Mouse (Mus musculus) liver, embryonic 11.5 days (tissue): ENCODE data around the gene Cd79b. TPM values are rescaled to one million over a fixed set of nuclear protein-coding genes. Genes with fewer than 3 reads are reported as not detected.
A peak's percentile ranks its signal among the peaks of the same experiment; 100 is the strongest.

Experiments used
- ATAC-seq: fragments of 200-750 bp; cut with Nextera tagmentation; replicated peaks from 2 replicates; pipeline ENCODE4 v1.8.0; 2017; ENCODE audit warnings: moderate number of reproducible peaks, mild to moderate bottlenecking, moderate TSS enrichment, moderate library complexity; ENCODE audit not compliant: low FRiP score
- DNase-seq: peaks from one replicate; pipeline ENCODE4 v3.0.0-alpha.2; 2017; ENCODE audit warnings: low spot score
- H3K27ac ChIP-seq: fragments of 300-500 bp; sonication (generic); 2 replicates; pipeline ENCODE4 v1.5.1; 2014; ENCODE audit warnings: mild to moderate bottlenecking, low read depth, low read length, control low read depth
- H3K27me3 ChIP-seq: fragments of 300-500 bp; sonication (generic); replicated peaks from 2 replicates; pipeline ENCODE4 v1.6.1; 2014; ENCODE audit warnings: low read length, mixed read lengths; ENCODE audit not compliant: control insufficient read depth, insufficient read depth
- H3K36me3 ChIP-seq: fragments of 300-500 bp; sonication (generic); 2 replicates; pipeline ENCODE4 v1.6.1; 2014; ENCODE audit warnings: mild to moderate bottlenecking, low read length, moderate library complexity, mixed read lengths; ENCODE audit not compliant: control insufficient read depth, insufficient read depth
- H3K4me1 ChIP-seq: fragments of 300-500 bp; sonication (generic); replicated peaks from 2 replicates; pipeline ENCODE4 v1.6.1; 2014; ENCODE audit warnings: low read length, mixed read lengths; ENCODE audit not compliant: control insufficient read depth, insufficient read depth
- H3K4me2 ChIP-seq: fragments of 300-500 bp; sonication (generic); 2 replicates; pipeline ENCODE4 v1.6.1; 2014; ENCODE audit warnings: mild to moderate bottlenecking, control low read depth, moderate library complexity
- H3K4me3 ChIP-seq: fragments of 300-500 bp; sonication (generic); 2 replicates; pipeline ENCODE4 v1.5.1; 2014; ENCODE audit warnings: low read depth, low read length, control low read depth
- H3K9ac ChIP-seq: fragments of 300-500 bp; sonication (generic); 2 replicates; pipeline ENCODE4 v1.6.1; 2014; ENCODE audit warnings: low read depth, low read length, control low read depth
- H3K9me3 ChIP-seq: fragments of 300-500 bp; sonication (generic); 2 replicates; pipeline ENCODE4 v1.6.1; 2016; ENCODE audit warnings: low read length, inconsistent platforms, mixed read lengths; ENCODE audit not compliant: control insufficient read depth
- WGBS: fragments of 180-500 bp; shearing (Covaris S2); extraction: QIAGEN DNeasy Blood & Tissue Kit; methylation state at CpG from one replicate; pipeline ENCODE4 v1.1.7; 2014; 5-methylcytosine and 5-hydroxymethylcytosine counted together
- polyA plus RNA-seq: library from polyadenylated mRNA; unstranded; fragments of >200 nt; fragmentation: Nextera tagmentation; extraction: Ambion mirVana; gene quantifications from 2 replicates; pipeline ENCODE4 v1.2.1, GENCODE M21; 2014

The Cd79b gene
- polyA plus RNA-seq = 5.9 and 6.3 TPM in 2 replicates

DNA sequence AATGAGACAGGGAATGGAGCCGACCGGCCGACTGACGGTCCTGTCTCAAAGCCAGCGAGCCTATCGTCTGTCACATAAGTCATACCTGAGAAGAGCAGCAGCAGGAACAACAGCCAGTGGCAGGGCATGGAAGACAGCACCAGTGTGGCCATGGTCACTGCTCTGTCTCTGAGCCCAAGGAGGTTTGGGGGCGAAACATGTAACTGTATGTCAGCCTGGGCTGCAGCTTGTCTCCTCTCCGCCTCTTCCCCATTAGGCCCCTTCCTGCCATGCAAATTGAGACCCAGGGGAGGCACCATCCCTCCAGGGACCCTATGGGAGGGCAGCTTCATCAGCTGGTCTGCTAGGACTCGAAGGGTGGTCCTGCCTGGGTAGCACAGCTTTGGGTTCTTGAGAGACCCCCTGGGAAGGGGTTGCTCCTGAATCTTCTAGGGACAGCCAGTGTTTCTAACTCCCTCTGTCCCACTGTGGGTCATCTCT, at the start of gene Cd79b:
Cd79b (minus strand) TSS at position 430 of the 480 bp plus-strand sequence.
- H3K36me3 ChIP-seq = no peaks in the 10 kb centered on the region
- H3K27ac ChIP-seq = no peak within 1 kb of the TSS
- DNase-seq = no peak
- peak within 1 kb of the TSS; percentile 32 for H3K4me2 ChIP-seq
- no peaks in the 10 kb centered on the region for H3K9me3 ChIP-seq
- 52% methylated on average over 9 of the region's 9 CpGs for WGBS
- no peaks in the 10 kb centered on the region for H3K27me3 ChIP-seq
- no peak within 1 kb of the TSS for H3K9ac ChIP-seq
- 0 out of 2 replicates have a peak, but pooled peaks cover 5% of the 10 kb centered on the region for H3K4me1 ChIP-seq
- no peak for ATAC-seq
- peak within 1 kb of the TSS; percentile 5; the same call in 1 of the 2 replicates for H3K4me3 ChIP-seq

DNA sequence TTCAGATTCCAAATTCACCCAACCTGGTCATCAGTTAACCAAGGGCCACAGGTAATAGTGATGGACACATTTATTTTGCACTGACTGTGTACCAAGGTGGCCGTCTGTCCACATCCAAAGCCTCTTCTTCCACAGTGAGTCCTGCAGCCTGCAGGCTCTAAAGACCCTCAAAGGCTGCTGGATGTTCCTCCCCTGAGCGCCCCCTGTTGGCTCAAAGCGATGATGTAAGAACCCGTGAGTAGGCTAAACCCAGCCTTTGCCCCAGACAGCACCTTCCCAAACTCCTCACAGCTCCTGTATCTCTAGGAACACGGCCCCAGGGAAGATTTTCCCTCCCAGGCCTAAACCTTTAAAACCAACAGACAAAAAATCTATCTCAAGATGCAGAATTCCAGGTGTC, 44.8 kb upstream of the Cd79b start:
- Histone ChIP-seq H3K4me1 (no peaks in the 10 kb centered on the region), H3K9ac (no peak overlapping the region), H3K27me3 (no peaks in the 10 kb centered on the region), H3K36me3 (no peaks in the 10 kb centered on the region), H3K4me3 (no peak overlapping the region), H3K9me3 (no peaks in the 10 kb centered on the region), H3K4me2 (no peak overlapping the region), H3K27ac (no peak overlapping the region)
- DNase-seq (no peak), ATAC-seq (no peak)
- 19% methylated on average over 5 of the region's 5 CpGs for WGBS

DNA sequence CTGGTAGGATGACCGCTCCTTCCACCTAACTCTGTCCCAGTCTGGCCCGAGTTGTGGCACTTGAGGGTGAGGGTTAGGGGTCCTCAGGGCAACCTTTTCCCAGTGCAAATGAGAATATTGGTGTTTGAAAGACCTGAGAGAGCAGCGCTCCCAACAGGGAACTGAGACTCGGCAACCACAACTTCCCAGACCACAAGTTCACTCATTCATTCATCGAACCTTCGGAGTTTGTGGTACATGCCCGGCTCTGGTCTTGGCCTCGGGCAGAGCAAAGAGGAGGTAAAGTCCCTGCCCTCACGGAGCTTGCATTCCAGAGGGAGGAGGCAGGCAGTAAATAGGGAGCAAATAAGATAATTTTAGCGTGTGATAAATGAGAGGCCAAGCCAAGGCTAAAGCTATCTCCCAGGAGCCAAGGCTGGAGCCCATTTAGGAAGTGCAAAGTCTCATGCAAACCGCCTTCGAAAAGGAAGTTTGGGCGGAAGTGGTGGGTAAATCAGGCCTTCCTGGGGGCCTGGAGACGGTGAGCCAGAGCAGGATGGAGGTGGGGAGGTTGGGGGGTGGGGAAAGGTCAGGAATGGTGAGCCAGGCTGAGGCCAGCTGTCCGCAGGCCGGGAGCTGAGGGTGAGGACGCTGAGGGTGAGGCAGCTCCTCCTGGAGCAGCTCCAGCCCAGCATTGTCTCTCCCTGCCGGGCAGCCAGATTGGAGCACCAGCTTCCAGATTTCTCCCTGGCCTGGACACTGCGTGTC, 41.0 kb upstream of the Cd79b start:
- H3K9ac ChIP-seq = no peak overlapping the region
- no peaks in the 10 kb centered on the region for H3K27me3 ChIP-seq
- ATAC-seq = no peak
- no peak overlapping the region for H3K4me3 ChIP-seq
- 32% methylated on average over 19 of the region's 19 CpGs for WGBS
- H3K36me3 ChIP-seq = no peaks in the 10 kb centered on the region
- H3K27ac ChIP-seq = no peak overlapping the region
- DNase-seq = no peak
- no peak overlapping the region for H3K4me2 ChIP-seq
- no peaks in the 10 kb centered on the region for H3K4me1 ChIP-seq
- H3K9me3 ChIP-seq = no peaks in the 10 kb centered on the region

DNA sequence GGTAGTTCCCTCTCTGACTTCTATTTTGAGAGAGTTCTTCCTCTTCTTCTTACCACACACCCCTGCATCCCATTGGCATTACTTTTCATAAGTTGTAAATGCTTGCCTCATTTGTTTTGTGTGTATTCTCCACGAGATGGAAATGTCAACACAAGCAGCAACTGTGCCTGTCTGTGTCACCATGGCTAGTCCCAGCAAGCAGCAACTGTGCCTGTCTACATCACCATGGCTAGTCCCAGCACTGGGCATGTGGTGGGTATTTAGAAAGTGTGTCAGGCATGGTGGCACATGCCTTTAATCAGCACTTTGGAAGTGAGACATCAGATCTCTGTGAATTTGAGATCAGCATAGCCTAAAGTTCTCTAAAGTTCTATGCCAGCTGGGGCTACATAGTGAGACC, 39.6 kb upstream of the Cd79b start:
- no peak overlapping the region for H3K9ac ChIP-seq
- H3K27ac ChIP-seq = no peak overlapping the region
- no peaks in the 10 kb centered on the region for H3K27me3 ChIP-seq
- no peaks in the 10 kb centered on the region for H3K9me3 ChIP-seq
- 53% methylated on average over 1 of the region's 1 CpGs for WGBS
- no peaks in the 10 kb centered on the region for H3K36me3 ChIP-seq
- H3K4me2 ChIP-seq = no peak overlapping the region
- H3K4me1 ChIP-seq = no peaks in the 10 kb centered on the region
- no peak for DNase-seq
- ATAC-seq = no peak
- H3K4me3 ChIP-seq = no peak overlapping the region

DNA sequence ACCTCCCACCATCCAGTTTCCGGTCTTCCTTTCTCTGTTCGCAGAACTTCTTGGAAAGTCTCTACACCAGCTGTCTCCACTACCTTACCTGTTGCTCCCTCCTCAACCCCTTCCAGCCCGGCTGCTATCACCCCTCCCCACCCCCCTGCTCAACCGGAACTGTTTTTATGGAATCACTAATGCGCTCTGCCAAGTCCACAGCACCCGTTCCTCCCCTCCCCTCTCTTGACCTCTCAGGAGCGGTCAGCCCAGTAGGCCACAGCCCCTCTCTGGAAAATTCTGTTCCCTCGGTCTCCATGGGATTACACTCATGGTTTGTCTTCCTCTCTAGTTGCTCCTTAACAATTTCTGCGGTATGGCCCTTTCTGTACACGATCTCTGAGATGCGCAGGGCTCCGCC, 38.6 kb upstream of the Cd79b start, which contains the start of gene Scn4a:
Scn4a (minus strand) TSS at position 101 of the 400 bp plus-strand sequence.
- no peak within 1 kb of the TSS for H3K9ac ChIP-seq
- no peak within 1 kb of the TSS for H3K4me3 ChIP-seq
- H3K4me2 ChIP-seq = no peak within 1 kb of the TSS
- WGBS = 85% methylated on average over 12 of the region's 12 CpGs
- H3K4me1 ChIP-seq = no peaks in the 10 kb centered on the region
- no peaks in the 10 kb centered on the region for H3K36me3 ChIP-seq
- H3K27ac ChIP-seq = no peak within 1 kb of the TSS
- H3K9me3 ChIP-seq = no peaks in the 10 kb centered on the region
- H3K27me3 ChIP-seq = no peaks in the 10 kb centered on the region
- ATAC-seq (no peak), DNase-seq (no peak)

DNA sequence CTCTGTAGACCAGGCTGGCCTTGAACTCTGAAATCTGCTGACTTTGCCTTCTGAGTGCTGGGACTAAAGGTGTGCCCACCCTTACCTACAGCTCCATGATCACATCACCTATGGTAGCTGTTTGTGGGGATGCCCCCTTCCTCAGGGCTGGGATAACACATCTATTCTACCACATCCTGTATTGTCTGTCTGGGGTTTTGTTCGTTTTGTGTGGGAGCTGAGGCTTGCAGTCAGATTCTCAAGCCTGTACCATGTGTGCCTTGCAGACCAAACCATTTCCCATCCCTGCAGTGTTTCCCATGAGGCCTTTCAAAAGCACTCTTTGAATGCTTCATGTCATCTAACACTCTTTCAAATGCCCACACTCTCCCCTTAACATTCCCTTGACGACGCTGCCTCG, 37.4 kb upstream of the Cd79b start:
- no peak for ATAC-seq

DNA sequence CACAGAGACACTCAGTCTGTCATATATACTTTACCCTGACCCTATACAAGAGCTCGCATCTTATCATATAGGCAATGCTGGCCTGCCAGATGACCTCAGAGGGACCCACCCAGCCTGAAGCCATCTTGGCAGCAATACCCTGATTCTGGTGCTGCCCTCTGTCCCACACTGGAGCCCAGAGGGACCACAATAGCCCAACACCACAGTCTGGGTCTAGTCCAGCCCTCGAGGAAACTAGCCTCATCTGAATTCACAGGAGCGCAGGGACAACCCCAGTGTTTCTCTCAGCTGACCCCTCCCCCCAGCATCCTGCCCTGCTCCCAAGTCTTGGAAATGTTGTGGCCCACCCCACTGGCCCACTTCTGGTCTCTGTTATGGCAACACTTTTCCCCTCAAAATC, 36.7 kb upstream of the Cd79b start:
- WGBS = 49% methylated on average over 3 of the region's 3 CpGs
- no peak for ATAC-seq

More for the DNA sequence above, 37.4 kb upstream of the Cd79b start:
- 79% methylated on average over 4 of the region's 4 CpGs for WGBS
- no peak overlapping the region for H3K9ac ChIP-seq
- no peaks in the 10 kb centered on the region for H3K4me1 ChIP-seq
- no peaks in the 10 kb centered on the region for H3K9me3 ChIP-seq
- no peaks in the 10 kb centered on the region for H3K36me3 ChIP-seq
- H3K4me3 ChIP-seq = no peak overlapping the region
- no peak overlapping the region for H3K27ac ChIP-seq
- H3K4me2 ChIP-seq = no peak overlapping the region
- no peak for DNase-seq
- H3K27me3 ChIP-seq = no peaks in the 10 kb centered on the region

DNA sequence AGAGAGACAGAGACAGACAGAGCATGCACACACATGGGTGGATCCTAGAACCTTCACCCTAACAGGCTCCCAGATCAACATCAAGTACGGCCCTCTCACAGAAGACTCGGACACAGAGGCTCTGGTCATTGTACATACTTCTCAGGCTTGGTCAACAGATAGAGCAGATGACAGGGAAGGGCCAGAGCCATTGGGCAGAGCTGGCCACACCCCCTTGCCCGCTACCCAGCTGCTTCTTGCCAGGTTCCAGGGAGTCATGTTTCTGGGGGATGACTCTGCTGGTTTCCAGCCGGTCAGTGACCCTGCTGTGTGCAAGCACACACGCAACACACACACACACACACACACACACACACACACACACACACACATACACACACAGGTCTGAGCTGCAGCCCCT, 36.3 kb upstream of the Cd79b start:
- no peaks in the 10 kb centered on the region for H3K27me3 ChIP-seq
- H3K4me3 ChIP-seq = no peak overlapping the region
- H3K27ac ChIP-seq = no peak overlapping the region
- H3K9me3 ChIP-seq = no peaks in the 10 kb centered on the region
- 58% methylated on average over 5 of the region's 5 CpGs for WGBS
- no peaks in the 10 kb centered on the region for H3K4me1 ChIP-seq
- DNase-seq (no peak), ATAC-seq (no peak)
- no peak overlapping the region for H3K4me2 ChIP-seq
- no peak overlapping the region for H3K9ac ChIP-seq
- H3K36me3 ChIP-seq = no peaks in the 10 kb centered on the region

More for the DNA sequence above, 36.7 kb upstream of the Cd79b start:
- Histone ChIP-seq H3K4me3 (no peak overlapping the region), H3K4me2 (no peak overlapping the region), H3K4me1 (no peaks in the 10 kb centered on the region), H3K9ac (no peak overlapping the region), H3K27ac (no peak overlapping the region), H3K27me3 (no peaks in the 10 kb centered on the region), H3K9me3 (no peaks in the 10 kb centered on the region), H3K36me3 (no peaks in the 10 kb centered on the region)
- no peak for DNase-seq

DNA sequence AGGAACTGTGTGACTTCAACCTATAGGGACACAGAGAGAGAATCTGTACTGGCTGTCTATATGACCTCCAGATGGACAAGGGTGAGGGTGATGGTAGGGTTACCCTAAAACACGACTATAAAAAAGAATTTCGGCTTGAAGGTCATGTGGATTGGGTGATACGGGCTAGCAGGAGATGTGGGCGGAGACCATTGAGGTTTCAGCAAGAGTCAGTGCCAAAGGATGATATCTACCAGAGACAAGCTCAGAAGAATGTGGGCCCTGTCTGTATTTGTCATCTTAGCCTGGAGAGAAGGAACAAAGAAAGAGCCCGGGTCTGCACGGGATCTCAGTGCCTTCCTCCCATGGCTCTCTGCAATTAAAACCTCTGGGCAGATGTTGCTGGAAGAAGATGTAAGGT, 35.2 kb upstream of the Cd79b start:
- Histone ChIP-seq H3K27ac (no peak overlapping the region), H3K9ac (no peak overlapping the region), H3K36me3 (no peaks in the 10 kb centered on the region), H3K4me3 (no peak overlapping the region), H3K4me2 (no peak overlapping the region), H3K27me3 (no peaks in the 10 kb centered on the region), H3K9me3 (no peaks in the 10 kb centered on the region), H3K4me1 (no peaks in the 10 kb centered on the region)
- WGBS = 74% methylated on average over 6 of the region's 6 CpGs
- no peak for DNase-seq
- ATAC-seq = no peak
